Mouse (Mus musculus): ENCODE measurements around the gene Gpx2.

- TF ChIP-seq CTCF (IDR thresholded peaks at IDR 0.05; ENCODE audit: low read depth) (no peak), EP300 (IDR thresholded peaks at IDR 0.05; ENCODE audit: low read depth) (no peak)
Observed at GRCm38 (mm10) chr12:76825283-76825682, 29.9 kb upstream of the Gpx2 start.

Data from liver, postnatal 0 days (tissue).